Mouse (Mus musculus) kidney, adult 2 months (tissue): Measurements from ENCODE around the gene Ephx1. TPM values are rescaled to one million over a fixed set of nuclear protein-coding genes. Genes with fewer than 3 reads are reported as not detected.
"Not testable (repeated sequence)": the region's sequence is repeated elsewhere in the genome, so short reads cannot be mapped to it uniquely, and the experiment has no call there.

ENCODE experiments used
- DNase-seq: peaks from one replicate; pipeline ENCODE4 v3.0.0; 2021
- H3K27ac ChIP-seq: fragments of 200-500 bp; 2 replicates; pipeline ENCODE4 v1.5.1; 2012; ENCODE audit warnings: low read depth, low read length, control low read depth, inconsistent platforms; ENCODE audit not compliant: insufficient read depth
- H3K27me3 ChIP-seq: fragments of 200-500 bp; replicated peaks from 2 replicates; pipeline ENCODE4 v1.6.1; 2012; ENCODE audit warnings: mild to moderate bottlenecking, moderate library complexity, low read length, inconsistent platforms; ENCODE audit not compliant: control insufficient read depth, insufficient read depth
- H3K36me3 ChIP-seq: fragments of 200-500 bp; 2 replicates; pipeline ENCODE4 v1.6.1; 2012; ENCODE audit warnings: mild to moderate bottlenecking, moderate library complexity, low read length, inconsistent platforms; ENCODE audit not compliant: control insufficient read depth, insufficient read depth
- H3K4me1 ChIP-seq: fragments of 200-500 bp; 2 replicates; pipeline ENCODE4 v1.6.1; 2011; ENCODE audit warnings: low read length; ENCODE audit not compliant: control insufficient read depth, insufficient read depth
- H3K4me3 ChIP-seq: fragments of 200-500 bp; 2 replicates; pipeline ENCODE4 v1.5.1; 2011; ENCODE audit warnings: mild to moderate bottlenecking, low read depth, low read length, control low read depth; ENCODE audit not compliant: insufficient read depth
- CTCF ChIP-seq: fragments of 200-500 bp; conservative IDR thresholded peaks from 2 replicates; pipeline ENCODE4 v1.5.1; 2011; ENCODE audit warnings: low read depth, mild to moderate bottlenecking, control low read depth, low read length, moderate library complexity, mixed read lengths; ENCODE audit not compliant: insufficient read depth, insufficient read length
- POLR2A ChIP-seq: fragments of 200-500 bp; IDR thresholded peaks from one replicate; pipeline ENCODE4 v1.6.1; 2011; ENCODE audit warnings: low read depth, low read length, control low read depth
- WGBS: fragments of 180-500 bp; shearing (Covaris S2); methylation state at CpG from one replicate; pipeline ENCODE4 v1.1.7; 2018; 5-methylcytosine and 5-hydroxymethylcytosine counted together
- polyA plus RNA-seq: library from polyadenylated mRNA; depleted of rRNA; stranded (reverse); fragments of >200 nt; gene quantifications from 2 replicates; pipeline ENCODE4 v1.2.3, GENCODE M21; 2012

Ephx1 gene
- polyA plus RNA-seq, 1 experiment = 69.9 TPM

- H3K4me3 ChIP-seq = peak overlapping the region; percentile 75
- no peaks in the 10 kb centered on the region for H3K36me3 ChIP-seq
- DNase-seq = no peak
- H3K27ac ChIP-seq = peak overlapping the region; percentile 72
- H3K4me1 ChIP-seq = peaks cover 11% of the 10 kb centered on the region; the same call in 1 of the 2 replicates
- WGBS = 56% methylated on average over 11 of the region's 11 CpGs
- H3K27me3 ChIP-seq = no peaks in the 10 kb centered on the region
- TF ChIP-seq POLR2A = no peak
Observed at GRCm38 (mm10) chr1:180943032-180943644, 77.6 kb downstream of the Ephx1 start.

- H3K4me1 ChIP-seq = peaks cover 11% of the 10 kb centered on the region; the same call in 1 of the 2 replicates
- TF ChIP-seq CTCF = no peak
- TF ChIP-seq POLR2A = peak; percentile 8
- no peaks in the 10 kb centered on the region for H3K27me3 ChIP-seq
- H3K36me3 ChIP-seq = no peaks in the 10 kb centered on the region
- WGBS = under 1% methylated on average over 73 of the region's 73 CpGs
- peak within 1 kb of the TSS; percentile 75 for H3K4me3 ChIP-seq
- peak; percentile 90 for DNase-seq
- peak within 1 kb of the TSS; percentile 72 for H3K27ac ChIP-seq
Observed at GRCm38 (mm10) chr1:180942166-180943031, 78.3 kb downstream of the Ephx1 start, which contains the start of gene Tmem63a. Tmem63a (plus strand) TSS chr1:180942344.

GRCm38 (mm10) chr1:180941726-180942125 lies 79.0 kb downstream of the Ephx1 start:
- Histone ChIP-seq H3K27me3 (no peaks in the 10 kb centered on the region), H3K36me3 (no peaks in the 10 kb centered on the region), H3K27ac (peak overlapping the region; percentile 72), H3K4me1 (peaks cover 11% of the 10 kb centered on the region; the same call in 1 of the 2 replicates), H3K4me3 (peak overlapping the region; percentile 75)
- TF ChIP-seq POLR2A (no peak), CTCF (no peak)
- WGBS = 9% methylated on average over 18 of the region's 18 CpGs
- no peak for DNase-seq

- Histone ChIP-seq H3K27me3 (no peaks in the 10 kb centered on the region), H3K4me1 (peaks cover 8% of the 10 kb centered on the region; the same call in 1 of the 2 replicates), H3K27ac (no peak overlapping the region), H3K36me3 (no peaks in the 10 kb centered on the region), H3K4me3 (no peak overlapping the region)
- no peak for TF ChIP-seq CTCF
- TF ChIP-seq POLR2A = no peak
- WGBS = 86% methylated on average over 7 of the region's 7 CpGs
- DNase-seq = no peak
Observed at GRCm38 (mm10) chr1:180940776-180941460, 79.8 kb downstream of the Ephx1 start.

- 86% methylated on average over 2 of the region's 2 CpGs for WGBS
- DNase-seq, H3K27me3 ChIP-seq, H3K36me3 ChIP-seq, H3K4me3 ChIP-seq, H3K4me1 ChIP-seq, H3K27ac ChIP-seq: not testable (repeated sequence)
Observed at GRCm38 (mm10) chr1:180938781-180939180, 81.9 kb downstream of the Ephx1 start.

- H3K36me3 ChIP-seq, DNase-seq, H3K27ac ChIP-seq, H3K4me3 ChIP-seq, H3K27me3 ChIP-seq, H3K4me1 ChIP-seq: not testable (repeated sequence)
- WGBS = 84% methylated on average over 13 of the region's 13 CpGs
Observed at GRCm38 (mm10) chr1:180937631-180938030, 83.1 kb downstream of the Ephx1 start.

GRCm38 (mm10) chr1:180936610-180937398 lies 83.9 kb downstream of the Ephx1 start:
- H3K4me1 ChIP-seq, H3K36me3 ChIP-seq, H3K27me3 ChIP-seq, H3K27ac ChIP-seq: not testable (repeated sequence)
- 14% methylated on average over 39 of the region's 41 CpGs for WGBS
- peak overlapping the region; percentile 13 for H3K4me3 ChIP-seq
- DNase-seq = peak; percentile 54
